Mouse (Mus musculus) G1E-ER4 (cell line): ENCODE data around the gene Gm33543. TPM values are rescaled to one million over a fixed set of nuclear protein-coding genes. Genes with fewer than 3 reads are reported as not detected.

Source experiments
- GATA1 ChIP-seq: IDR thresholded peaks from one replicate; pipeline ENCODE4 v1.8.0; 2012; ENCODE audit warnings: low read length, inconsistent platforms
- polyA plus RNA-seq: library from polyadenylated mRNA; stranded (reverse); fragments of >175 nt; gene quantifications from 2 replicates; pipeline ENCODE4 v1.2.3, GENCODE M21; 2012

Gm33543 gene
- not detected in 2 replicates for polyA plus RNA-seq

DNA sequence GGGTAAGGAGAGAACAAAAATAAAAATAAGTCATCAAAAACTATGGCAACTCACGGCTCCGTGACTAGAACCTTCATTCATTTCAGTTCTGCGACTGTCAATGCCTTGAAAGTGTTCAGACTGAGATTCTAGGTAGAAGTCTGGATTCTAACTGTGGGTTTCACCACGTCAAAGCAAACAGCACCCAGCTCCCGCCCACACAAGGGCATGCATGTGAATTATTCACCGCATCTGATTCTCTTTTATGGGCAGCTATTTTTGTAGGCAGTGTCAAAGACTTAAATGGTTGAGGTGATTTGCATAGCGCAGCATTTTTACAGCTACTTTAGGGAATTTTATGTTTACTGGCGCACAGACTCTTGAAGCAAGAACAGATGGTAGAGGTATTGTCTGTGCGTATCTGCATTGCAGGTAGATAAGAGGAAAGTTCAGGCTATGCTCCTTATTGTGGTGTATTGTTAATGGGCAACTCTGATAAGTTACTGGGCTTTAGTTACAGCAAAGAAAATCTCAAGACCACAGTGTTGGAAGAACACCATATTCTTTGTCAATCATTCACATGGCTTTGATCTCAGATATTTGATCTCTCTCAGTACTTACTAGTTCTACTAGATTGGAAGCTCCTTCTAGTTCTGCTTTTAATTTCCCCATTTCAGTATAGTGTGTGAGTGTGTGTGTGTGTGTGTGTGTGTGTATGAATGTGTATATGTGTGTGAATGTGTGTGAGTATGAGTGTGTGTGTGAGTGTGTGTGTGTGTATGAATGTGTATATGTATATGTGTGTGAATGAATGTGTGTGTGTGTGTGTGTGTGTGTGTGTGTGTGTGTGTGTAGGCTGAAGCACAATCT is at the start of gene Gm33543:
Gm33543 (minus strand) TSS at position 142 of the 849 bp plus-strand sequence.
- TF ChIP-seq GATA1 = no peak

DNA sequence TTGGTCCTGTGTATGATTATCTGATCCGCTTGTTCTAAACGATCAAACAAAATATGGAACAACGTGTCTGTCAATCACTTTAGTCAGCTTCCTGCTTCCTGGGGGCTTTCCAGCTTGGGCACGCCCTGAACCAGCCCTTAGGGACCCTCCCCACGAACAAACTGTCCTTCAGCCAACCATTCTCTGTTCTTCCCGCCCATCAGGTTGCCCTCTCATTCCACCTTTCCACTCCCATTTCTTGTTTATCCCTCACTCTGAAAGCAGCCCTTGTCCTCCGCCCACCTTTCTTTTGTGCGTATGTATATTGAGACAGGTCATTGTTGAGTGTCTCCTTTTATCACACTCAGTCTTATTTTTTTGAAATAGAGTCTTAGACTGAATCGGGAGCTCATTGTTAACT is 49.4 kb upstream of the Gm33543 start:
- TF ChIP-seq GATA1 = no peak

DNA sequence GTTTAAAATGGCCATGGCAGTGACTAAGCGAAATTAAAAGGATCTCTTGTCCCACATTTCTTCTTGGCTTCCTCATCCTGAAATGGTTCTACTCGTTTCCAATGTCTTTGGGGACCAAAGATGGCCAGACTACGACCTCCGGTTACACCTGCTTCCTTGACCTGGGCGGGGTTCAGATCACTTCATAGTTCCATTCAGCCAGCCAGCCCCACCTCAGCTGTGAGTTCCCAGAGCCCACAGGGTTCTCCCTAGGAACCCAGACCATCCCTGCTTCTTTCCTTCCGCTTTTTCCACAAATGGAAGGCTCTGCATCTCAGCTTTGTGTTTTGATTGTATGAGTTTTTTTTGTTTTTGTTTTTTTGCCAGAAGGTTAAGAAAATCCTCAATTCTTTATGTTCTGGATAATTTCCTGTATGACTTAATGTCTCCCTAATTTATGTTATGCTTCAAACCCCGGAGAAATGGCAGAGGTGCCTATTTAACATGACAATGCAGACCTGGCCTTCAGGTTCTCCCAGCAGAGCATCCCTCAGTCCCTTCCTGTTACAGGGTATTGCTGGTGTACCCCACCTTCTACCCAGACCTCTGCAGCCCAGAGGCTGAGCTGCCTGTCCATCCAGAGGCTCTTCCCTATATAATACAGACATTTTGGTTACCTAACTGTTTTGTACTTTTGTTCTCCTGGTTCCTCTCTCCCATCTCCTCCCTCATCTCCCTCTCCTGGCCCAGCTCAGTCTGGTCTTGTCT is 48.7 kb upstream of the Gm33543 start:
- no peak for TF ChIP-seq GATA1

GRCm38 (mm10) chr10:95883761-95884517 is 41.2 kb upstream of the Gm33543 start:
- no peak for TF ChIP-seq GATA1

DNA sequence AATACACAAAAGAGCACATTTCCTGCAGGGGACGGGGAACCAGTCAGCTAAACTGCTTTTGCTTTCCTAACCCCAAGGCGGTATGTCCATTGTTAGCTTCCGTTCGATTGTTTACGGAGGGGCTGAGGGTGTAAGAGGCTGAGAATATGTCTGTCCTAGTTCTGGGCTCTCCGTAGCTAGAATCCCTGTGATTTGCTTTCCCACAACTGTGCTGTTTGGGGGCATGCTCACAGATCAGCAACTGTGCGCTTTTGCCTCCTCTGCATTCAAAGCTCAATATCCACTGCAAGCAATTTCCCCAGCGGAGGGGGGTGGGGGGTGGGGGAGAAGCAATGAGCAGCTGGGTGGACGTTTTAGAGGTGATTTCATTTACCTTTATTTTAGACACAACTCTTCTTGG is 39.3 kb upstream of the Gm33543 start:
- no peak for TF ChIP-seq GATA1

GRCm38 (mm10) chr10:95879983-95880934 is 37.5 kb upstream of the Gm33543 start:
- no peak for TF ChIP-seq GATA1

GRCm38 (mm10) chr10:95870782-95871181 is 28.1 kb upstream of the Gm33543 start:
- TF ChIP-seq GATA1 = no peak

DNA sequence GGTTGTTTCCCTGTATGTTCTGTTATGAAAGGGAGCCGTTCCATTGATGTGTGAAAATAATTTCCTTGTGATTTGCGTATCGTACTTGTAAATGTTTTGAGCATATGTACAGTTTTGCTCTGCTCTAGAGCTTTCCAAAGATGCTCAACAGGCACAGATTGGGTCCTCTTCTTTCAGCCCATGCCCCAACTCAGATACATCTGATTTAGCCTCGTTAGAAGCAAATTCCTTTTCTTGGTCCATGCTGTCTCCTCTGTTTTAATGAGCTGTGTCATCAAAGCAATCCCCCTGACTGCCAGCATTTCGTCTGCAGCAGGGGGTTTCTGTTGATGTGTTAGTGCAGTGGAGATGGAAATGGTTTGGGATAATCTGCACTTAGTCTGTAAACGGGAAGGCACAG is 25.6 kb upstream of the Gm33543 start:
- no peak for TF ChIP-seq GATA1

DNA sequence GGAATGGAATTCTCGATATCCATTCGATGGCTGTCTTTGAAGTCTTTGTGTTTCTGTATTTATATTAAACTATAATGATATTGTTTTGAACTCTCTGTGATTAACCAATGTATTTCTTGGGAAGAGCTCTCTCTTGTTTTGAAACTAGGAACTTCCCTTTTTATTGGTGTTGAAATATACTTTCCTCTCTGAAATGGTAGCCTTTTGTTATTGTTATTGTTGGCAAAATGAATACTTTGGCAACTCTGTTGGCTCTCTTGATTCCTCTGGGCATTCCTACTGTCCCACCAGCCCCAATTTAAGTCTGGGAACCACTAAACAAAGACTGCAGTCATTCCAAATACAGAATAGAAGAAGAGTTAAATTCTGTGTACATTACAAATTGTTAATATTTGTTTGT is 24.9 kb upstream of the Gm33543 start:
- TF ChIP-seq GATA1 = no peak

DNA sequence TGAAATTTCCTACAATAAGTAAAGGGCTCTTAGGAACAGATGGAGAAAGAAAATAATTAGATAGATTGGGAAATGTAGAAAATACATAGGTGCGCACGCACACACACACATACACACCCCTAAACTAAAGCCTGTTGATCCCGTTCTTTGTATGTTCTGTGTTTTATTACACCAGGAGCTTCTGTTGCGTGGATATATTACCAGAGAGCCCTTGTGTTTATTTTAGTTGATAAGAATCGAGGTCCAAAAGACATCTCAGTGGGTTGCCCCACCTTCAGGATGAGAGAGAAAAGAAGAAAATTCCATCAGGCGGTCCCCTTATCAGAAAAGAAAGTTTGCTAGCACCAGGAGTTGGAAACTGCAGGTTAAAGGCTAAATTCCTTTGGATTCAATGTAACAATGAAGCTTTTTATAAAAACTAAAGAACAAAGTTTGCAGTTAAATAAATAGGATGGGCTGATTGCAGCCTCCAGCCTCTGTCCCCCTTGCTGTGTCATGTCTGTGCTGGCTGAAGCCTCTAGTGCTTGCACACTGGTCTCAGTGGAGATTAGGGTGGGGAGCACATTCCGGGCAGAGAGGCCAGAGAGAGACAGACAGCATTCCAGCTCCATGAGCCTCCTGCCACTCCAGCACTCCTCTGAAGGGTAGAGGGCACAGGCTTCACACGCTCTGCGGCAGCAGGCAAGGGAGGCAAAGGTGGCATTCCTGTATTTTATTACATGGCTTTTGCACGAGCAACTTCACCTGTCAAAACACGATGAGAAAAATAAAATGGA is 21.8 kb upstream of the Gm33543 start:
- TF ChIP-seq GATA1 = no peak

GRCm38 (mm10) chr10:95862664-95863063 is 19.9 kb upstream of the Gm33543 start:
- TF ChIP-seq GATA1 = no peak

GRCm38 (mm10) chr10:95858164-95858563 is 15.4 kb upstream of the Gm33543 start:
- TF ChIP-seq GATA1 = no peak

DNA sequence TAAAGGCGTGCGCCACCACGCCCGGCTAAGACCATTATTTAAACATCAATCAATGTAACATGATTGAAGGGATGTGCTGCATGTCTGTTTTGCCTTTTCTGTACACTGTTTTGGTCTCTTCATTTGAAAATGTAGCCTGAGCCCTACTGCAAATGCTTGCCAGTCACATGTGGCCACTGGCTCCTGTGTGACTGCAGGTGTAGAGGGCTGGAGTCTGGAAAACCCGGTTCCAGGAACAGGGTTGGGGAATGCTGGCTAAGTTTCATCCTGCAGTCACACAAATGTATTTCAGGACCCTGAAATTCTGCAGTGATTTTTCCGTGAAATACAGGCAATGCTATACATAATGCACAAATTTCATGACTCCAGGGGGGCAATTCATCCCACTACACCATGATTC is 12.7 kb upstream of the Gm33543 start:
- no peak for TF ChIP-seq GATA1

- no peak for TF ChIP-seq GATA1
These were observed 7.8 kb upstream of the Gm33543 start for GRCm38 (mm10) chr10:95850504-95850903.
